Mouse (Mus musculus) limb, embryonic 12.5 days (tissue): ENCODE measurements around the gene Cggbp1. TPM values are rescaled to one million over a fixed set of nuclear protein-coding genes. Genes with fewer than 3 reads are reported as not detected.

Experiments used
- ATAC-seq: fragments of 200-750 bp; cut with Nextera tagmentation; 2 replicates; pipeline ENCODE4 v1.8.0; 2017; ENCODE audit warnings: low read depth, moderate TSS enrichment; ENCODE audit not compliant: insufficient number of reproducible peaks, insufficient read depth, low FRiP score, low TSS enrichment
- H3K27ac ChIP-seq: fragments of 300-500 bp; sonication (generic); 2 replicates; pipeline ENCODE4 v1.5.1; 2016; ENCODE audit warnings: mild to moderate bottlenecking, moderate library complexity
- H3K27me3 ChIP-seq: fragments of 300-500 bp; sonication (generic); 2 replicates; pipeline ENCODE4 v1.6.1; 2016; ENCODE audit warnings: mild to moderate bottlenecking, moderate library complexity
- H3K36me3 ChIP-seq: fragments of 300-500 bp; sonication (generic); 2 replicates; pipeline ENCODE4 v1.6.1; 2016; ENCODE audit warnings: mild to moderate bottlenecking, moderate library complexity
- H3K4me1 ChIP-seq: fragments of 300-500 bp; sonication (generic); replicated peaks from 2 replicates; pipeline ENCODE4 v1.6.1; 2016
- H3K4me2 ChIP-seq: fragments of 300-500 bp; sonication (generic); 2 replicates; pipeline ENCODE4 v1.6.1; 2016; ENCODE audit warnings: mild to moderate bottlenecking, moderate library complexity
- H3K4me3 ChIP-seq: fragments of 300-500 bp; sonication (generic); replicated peaks from 2 replicates; pipeline ENCODE4 v1.5.1; 2016; ENCODE audit warnings: mild to moderate bottlenecking
- H3K9ac ChIP-seq: fragments of 300-500 bp; sonication (generic); replicated peaks from 2 replicates; pipeline ENCODE4 v1.6.1; 2016; ENCODE audit warnings: mild to moderate bottlenecking, moderate library complexity
- H3K9me3 ChIP-seq: fragments of 300-500 bp; sonication (generic); 2 replicates; pipeline ENCODE4 v1.6.1; 2016; ENCODE audit warnings: mild to moderate bottlenecking, moderate library complexity
- WGBS: fragments of 180-500 bp; shearing (Covaris S2); methylation state at CpG from one replicate; pipeline ENCODE4 v1.1.7; 2016; 5-methylcytosine and 5-hydroxymethylcytosine counted together
- polyA plus RNA-seq: library from polyadenylated mRNA; unstranded; fragments of >200 nt; fragmentation: Nextera tagmentation; extraction: Ambion mirVana; gene quantifications from 2 replicates; pipeline ENCODE4 v1.2.1, GENCODE M21; 2016

The Cggbp1 gene
- polyA plus RNA-seq, result 112 and 114 TPM in 2 replicates

GRCm38 (mm10) chr16:64851563-64852362 lies at the start of gene Cggbp1, which contains the start of gene Zfp654:
Gene Cggbp1 (plus strand): TSS chr16:64851996.
Gene Zfp654 (minus strand): TSS chr16:64851652.
- ATAC-seq, result peak; percentile 100
- H3K9ac ChIP-seq, result peak within 1 kb of the TSS; percentile 94
- no peaks in the 10 kb centered on the region for H3K9me3 ChIP-seq
- H3K4me1 ChIP-seq, result peaks cover 15% of the 10 kb centered on the region
- peak within 1 kb of the TSS; percentile 98 for H3K27ac ChIP-seq
- H3K4me3 ChIP-seq, result peak within 1 kb of the TSS; percentile 93
- peaks cover 21% of the 10 kb centered on the region for H3K36me3 ChIP-seq
- WGBS, result under 1% methylated on average over 77 of the region's 85 CpGs
- H3K27me3 ChIP-seq, result no peaks in the 10 kb centered on the region
- H3K4me2 ChIP-seq, result peak within 1 kb of the TSS; percentile 96

DNA sequence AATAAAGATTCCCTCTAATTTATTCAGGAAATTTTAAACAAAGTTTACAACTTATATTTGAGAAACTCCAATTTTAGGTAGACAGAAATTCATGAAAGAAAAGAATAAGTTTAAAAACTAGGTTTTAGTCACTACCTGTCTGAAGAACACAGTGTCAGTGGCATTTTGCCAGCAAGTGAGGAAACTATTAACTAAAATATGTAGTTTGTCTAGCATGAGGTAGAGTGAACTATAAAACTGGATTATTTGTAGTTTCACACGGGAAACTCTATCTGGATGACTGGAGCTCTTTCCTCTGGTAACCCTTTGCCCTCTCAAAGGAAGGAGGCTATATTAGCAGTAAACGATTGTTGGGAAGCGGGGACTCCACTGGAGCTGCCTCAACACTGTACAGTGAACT lies 48.8 kb upstream of the Cggbp1 start:
- Histone ChIP-seq H3K27ac (no peak overlapping the region), H3K27me3 (no peaks in the 10 kb centered on the region), H3K9ac (no peak overlapping the region), H3K4me3 (no peak overlapping the region), H3K4me2 (no peak overlapping the region), H3K9me3 (peaks cover 4% of the 10 kb centered on the region; the same call in 1 of the 2 replicates), H3K4me1 (no peaks in the 10 kb centered on the region), H3K36me3 (peaks cover 6% of the 10 kb centered on the region)
- WGBS, result 68% methylated on average over 3 of the region's 3 CpGs
- no peak for ATAC-seq

DNA sequence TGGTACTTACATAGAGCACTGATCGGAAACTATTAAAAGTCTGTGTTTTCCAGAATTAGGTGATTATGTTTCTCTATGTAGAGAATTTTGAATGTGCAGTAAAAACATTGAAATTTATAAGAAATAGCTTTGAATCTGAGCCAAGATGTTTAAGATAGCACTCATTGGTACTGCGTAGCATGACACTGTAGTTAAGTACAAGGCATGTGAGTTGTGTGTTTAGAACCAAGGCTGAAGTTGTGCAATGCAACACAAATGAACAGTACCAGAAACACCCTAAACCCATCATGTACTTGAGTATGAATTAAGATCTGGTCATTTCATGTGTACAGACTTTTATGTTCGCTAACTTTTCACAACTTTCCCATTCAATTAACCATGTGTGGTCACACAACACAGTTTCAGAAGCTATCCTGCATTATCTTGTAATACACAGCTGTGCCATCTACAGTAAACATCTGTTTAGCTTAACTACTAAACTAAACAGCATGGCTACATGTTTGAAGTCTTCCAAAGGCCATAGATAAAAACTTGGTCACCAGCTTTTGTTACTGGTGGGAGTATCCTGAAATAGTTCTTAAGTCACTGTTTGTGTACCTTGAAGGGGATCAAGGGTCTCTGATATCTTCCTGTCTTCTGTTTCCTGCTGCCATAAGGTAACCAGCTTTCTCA lies 34.6 kb upstream of the Cggbp1 start:
- no peak overlapping the region for H3K27ac ChIP-seq
- H3K4me3 ChIP-seq, result no peak overlapping the region
- H3K4me2 ChIP-seq, result no peak overlapping the region
- no peaks in the 10 kb centered on the region for H3K4me1 ChIP-seq
- no peak for ATAC-seq
- no peaks in the 10 kb centered on the region for H3K27me3 ChIP-seq
- H3K9ac ChIP-seq, result no peak overlapping the region
- no peaks in the 10 kb centered on the region for H3K9me3 ChIP-seq
- H3K36me3 ChIP-seq, result peaks cover 11% of the 10 kb centered on the region
- WGBS, result 91% methylated on average over 3 of the region's 3 CpGs

DNA sequence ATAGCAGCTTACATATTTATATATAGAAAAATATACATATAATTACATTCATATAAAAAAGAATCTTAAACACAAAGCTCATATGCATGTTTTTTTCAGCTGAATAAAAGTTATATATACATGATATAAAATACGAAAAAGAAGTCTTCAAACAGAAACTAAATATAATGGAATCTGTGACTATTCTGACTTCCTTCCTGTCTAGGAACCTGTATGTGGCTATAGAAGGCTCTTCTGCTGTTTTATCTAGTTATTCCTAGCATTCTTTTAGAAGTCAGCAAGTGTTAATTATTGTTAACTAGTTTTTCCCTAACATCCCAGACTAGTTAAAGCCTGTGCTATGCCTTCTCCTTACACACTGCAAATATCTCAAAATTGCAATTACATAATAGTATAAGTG lies 27.9 kb upstream of the Cggbp1 start:
- Histone ChIP-seq H3K27me3 (no peaks in the 10 kb centered on the region), H3K4me1 (no peaks in the 10 kb centered on the region), H3K36me3 (peaks cover 11% of the 10 kb centered on the region), H3K4me3 (no peak overlapping the region), H3K27ac (no peak overlapping the region), H3K4me2 (no peak overlapping the region), H3K9ac (no peak overlapping the region), H3K9me3 (no peaks in the 10 kb centered on the region)
- 89% methylated on average over 1 of the region's 1 CpGs for WGBS
- no peak for ATAC-seq

- Histone ChIP-seq H3K27me3 (no peaks in the 10 kb centered on the region), H3K4me3 (no peak overlapping the region), H3K4me2 (no peak overlapping the region), H3K4me1 (no peaks in the 10 kb centered on the region), H3K27ac (no peak overlapping the region), H3K9ac (no peak overlapping the region), H3K9me3 (no peaks in the 10 kb centered on the region), H3K36me3 (peaks cover 13% of the 10 kb centered on the region)
- 96% methylated on average over 1 of the region's 1 CpGs for WGBS
- no peak for ATAC-seq
These were observed 27.3 kb upstream of the Cggbp1 start for GRCm38 (mm10) chr16:64824474-64824873.

DNA sequence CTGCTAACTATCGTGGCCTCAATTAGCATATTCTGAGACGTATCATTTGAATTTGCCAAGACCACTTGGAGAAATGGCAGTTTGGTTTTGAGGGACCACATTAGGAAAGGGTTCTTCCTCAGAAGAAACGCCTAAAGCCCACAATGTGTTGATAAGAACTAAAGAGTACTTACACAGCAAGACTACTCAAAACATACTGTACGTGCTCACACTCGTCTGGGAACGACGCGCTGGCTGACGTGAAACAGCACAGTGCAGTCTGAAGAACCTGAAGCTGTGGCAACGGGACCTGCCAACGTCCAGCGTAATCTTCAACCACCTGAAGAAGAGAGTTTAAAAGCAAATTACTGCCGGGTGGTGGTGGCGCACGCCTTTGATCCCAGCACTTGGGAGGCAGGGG lies 21.5 kb upstream of the Cggbp1 start:
- WGBS, result 83% methylated on average over 15 of the region's 15 CpGs
- Histone ChIP-seq H3K36me3 (peaks cover 17% of the 10 kb centered on the region), H3K27me3 (no peaks in the 10 kb centered on the region), H3K9ac (no peak overlapping the region), H3K4me3 (no peak overlapping the region), H3K9me3 (no peaks in the 10 kb centered on the region), H3K27ac (no peak overlapping the region), H3K4me1 (no peaks in the 10 kb centered on the region), H3K4me2 (no peak overlapping the region)
- no peak for ATAC-seq

- H3K4me2 ChIP-seq, result no peak overlapping the region
- H3K4me1 ChIP-seq, result no peaks in the 10 kb centered on the region
- H3K9me3 ChIP-seq, result no peaks in the 10 kb centered on the region
- H3K27me3 ChIP-seq, result no peaks in the 10 kb centered on the region
- no peak overlapping the region for H3K9ac ChIP-seq
- H3K27ac ChIP-seq, result no peak overlapping the region
- H3K4me3 ChIP-seq, result no peak overlapping the region
- no peaks in the 10 kb centered on the region for H3K36me3 ChIP-seq
- WGBS, result 63% methylated on average over 1 of the region's 1 CpGs
- no peak for ATAC-seq
These were observed 15.7 kb upstream of the Cggbp1 start for GRCm38 (mm10) chr16:64835996-64836545.

GRCm38 (mm10) chr16:64836709-64837108 lies 15.1 kb upstream of the Cggbp1 start:
- H3K4me3 ChIP-seq, result no peak overlapping the region
- no peaks in the 10 kb centered on the region for H3K36me3 ChIP-seq
- no peaks in the 10 kb centered on the region for H3K27me3 ChIP-seq
- WGBS, result 82% methylated on average over 2 of the region's 2 CpGs
- no peak overlapping the region for H3K27ac ChIP-seq
- H3K9me3 ChIP-seq, result no peaks in the 10 kb centered on the region
- no peaks in the 10 kb centered on the region for H3K4me1 ChIP-seq
- no peak overlapping the region for H3K4me2 ChIP-seq
- no peak overlapping the region for H3K9ac ChIP-seq
- ATAC-seq, result no peak

GRCm38 (mm10) chr16:64841481-64842373 lies 10.1 kb upstream of the Cggbp1 start:
- no peak overlapping the region for H3K4me3 ChIP-seq
- H3K9ac ChIP-seq, result no peak overlapping the region
- WGBS, result 94% methylated on average over 5 of the region's 5 CpGs
- H3K27ac ChIP-seq, result no peak overlapping the region
- no peak for ATAC-seq
- H3K27me3 ChIP-seq, result no peaks in the 10 kb centered on the region
- no peaks in the 10 kb centered on the region for H3K36me3 ChIP-seq
- no peaks in the 10 kb centered on the region for H3K9me3 ChIP-seq
- no peaks in the 10 kb centered on the region for H3K4me1 ChIP-seq
- no peak overlapping the region for H3K4me2 ChIP-seq

DNA sequence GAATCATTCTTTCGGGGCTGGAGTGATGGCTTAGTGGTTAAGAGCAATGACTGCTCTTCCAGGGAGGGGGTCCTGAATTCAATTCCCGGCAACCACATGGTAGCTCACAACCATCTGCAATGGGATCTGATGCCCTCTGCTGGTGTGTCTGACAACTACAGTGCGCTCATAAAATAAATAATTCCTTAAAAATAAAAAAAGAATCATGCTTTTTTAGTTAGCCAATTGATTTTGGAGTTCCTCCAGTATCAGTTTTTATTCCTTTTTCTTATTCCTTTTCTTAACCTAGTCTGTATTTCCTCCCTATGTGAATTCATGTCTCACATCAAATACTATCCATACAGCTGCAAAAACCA lies 9.4 kb upstream of the Cggbp1 start:
- Histone ChIP-seq H3K4me1 (no peaks in the 10 kb centered on the region), H3K4me2 (no peak overlapping the region), H3K27ac (no peak overlapping the region), H3K9me3 (no peaks in the 10 kb centered on the region), H3K36me3 (no peaks in the 10 kb centered on the region), H3K9ac (no peak overlapping the region), H3K4me3 (no peak overlapping the region), H3K27me3 (no peaks in the 10 kb centered on the region)
- ATAC-seq, result no peak
- 96% methylated on average over 3 of the region's 3 CpGs for WGBS

GRCm38 (mm10) chr16:64845947-64846346 lies 5.8 kb upstream of the Cggbp1 start:
- peaks cover 3% of the 10 kb centered on the region; the same call in 1 of the 2 replicates for H3K4me1 ChIP-seq
- 90% methylated on average over 8 of the region's 8 CpGs for WGBS

More at GRCm38 (mm10) chr16:64845947-64846346, 5.8 kb upstream of the Cggbp1 start:
- H3K4me2 ChIP-seq, result no peak overlapping the region
- H3K9ac ChIP-seq, result no peak overlapping the region
- H3K9me3 ChIP-seq, result no peaks in the 10 kb centered on the region
- no peaks in the 10 kb centered on the region for H3K36me3 ChIP-seq
- no peak overlapping the region for H3K27ac ChIP-seq
- ATAC-seq, result no peak
- H3K27me3 ChIP-seq, result no peaks in the 10 kb centered on the region
- no peak overlapping the region for H3K4me3 ChIP-seq
